Mouse (Mus musculus) cerebellum, adult (tissue): ENCODE results near the gene Gm5751.
"Not testable (repeated sequence)": the region's sequence is repeated elsewhere in the genome, so short reads cannot be mapped to it uniquely, and the experiment has no call there.

Source experiments
- ATAC-seq: cut with Nextera tagmentation; 2 replicates; pipeline ENCODE4 v1.9.2; 2017; ENCODE audit warnings: mild to moderate bottlenecking, moderate library complexity, mixed read lengths; ENCODE audit not compliant: insufficient number of reproducible peaks, low FRiP score, low TSS enrichment

The Gm5751 gene

GRCm38 (mm10) chrX:8873953-8874352 is at the start of gene Gm5751:
TSS of gene Gm5751 (plus strand) at chrX:8874253.
- ATAC-seq: not testable (repeated sequence)

DNA sequence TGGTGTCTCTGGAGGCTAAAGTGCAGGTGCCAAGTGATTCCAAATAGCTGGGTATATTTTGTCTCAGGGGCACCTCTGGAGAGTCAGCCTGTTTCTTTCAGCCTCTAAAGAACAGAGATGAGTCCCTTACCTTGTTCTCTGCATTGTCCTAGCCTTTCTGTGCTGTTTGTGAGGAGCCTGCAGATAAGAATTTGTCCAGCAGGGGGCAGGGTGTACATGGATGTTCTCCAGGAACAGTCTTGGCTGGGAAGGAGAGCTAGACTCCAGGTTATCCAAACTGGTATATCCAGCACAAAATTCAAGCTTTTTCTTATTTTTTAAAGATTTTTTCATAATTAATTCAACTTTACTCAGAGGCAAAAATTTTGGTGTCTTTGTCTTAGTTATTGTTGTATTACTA is 42.0 kb upstream of the Gm5751 start:
- no peak for ATAC-seq

DNA sequence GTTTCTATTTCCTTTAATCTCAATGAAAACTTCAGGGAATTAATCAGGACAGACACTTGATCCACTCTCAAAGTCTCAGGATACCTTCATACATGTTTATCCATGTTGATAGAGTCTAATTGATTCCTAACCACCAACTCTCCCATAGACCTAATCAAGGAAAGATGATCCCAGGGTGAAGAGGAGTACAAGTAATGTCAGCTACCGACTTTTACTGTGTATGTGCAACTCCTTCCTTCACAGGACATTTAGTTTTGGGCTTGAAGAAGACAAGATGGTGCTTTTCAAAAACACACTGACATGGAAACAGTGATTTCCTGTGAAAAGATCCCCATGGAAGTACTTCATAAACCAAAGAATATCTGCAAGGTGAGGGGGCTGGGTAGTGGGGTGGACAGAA is 30.4 kb upstream of the Gm5751 start, which contains the start of gene Gm6592:
Gene Gm6592, plus strand, starts transcription at position 301 of the 400 bp plus-strand sequence.
- ATAC-seq: no peak

- ATAC-seq: no peak
Measured at GRCm38 (mm10) chrX:8852486-8852885, 21.6 kb upstream of the Gm5751 start.

DNA sequence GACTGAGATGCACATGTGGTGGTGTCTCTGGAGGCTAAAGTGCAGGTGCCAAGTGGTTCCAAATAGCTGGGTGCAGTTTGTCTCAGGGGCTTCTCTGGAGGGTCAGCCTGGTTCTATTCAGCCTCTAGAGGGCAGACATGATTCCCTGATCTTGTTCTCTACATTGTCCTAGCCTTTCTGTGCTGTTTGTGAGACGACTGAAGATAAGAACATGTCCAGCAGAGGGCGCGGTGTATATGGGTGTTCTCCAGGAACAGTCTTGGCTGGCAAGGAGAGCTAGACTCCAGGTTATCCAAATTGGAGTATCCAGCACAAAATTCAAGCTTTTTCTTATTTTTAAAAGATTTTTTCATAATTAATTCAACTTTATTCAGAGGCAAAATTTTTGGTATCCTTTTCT is 9.7 kb upstream of the Gm5751 start:
- ATAC-seq: not testable (repeated sequence)

GRCm38 (mm10) chrX:8884336-8884735 is 10.3 kb downstream of the Gm5751 start:
- ATAC-seq: no peak

GRCm38 (mm10) chrX:8891975-8892342 is 17.9 kb downstream of the Gm5751 start:
- ATAC-seq: no peak

DNA sequence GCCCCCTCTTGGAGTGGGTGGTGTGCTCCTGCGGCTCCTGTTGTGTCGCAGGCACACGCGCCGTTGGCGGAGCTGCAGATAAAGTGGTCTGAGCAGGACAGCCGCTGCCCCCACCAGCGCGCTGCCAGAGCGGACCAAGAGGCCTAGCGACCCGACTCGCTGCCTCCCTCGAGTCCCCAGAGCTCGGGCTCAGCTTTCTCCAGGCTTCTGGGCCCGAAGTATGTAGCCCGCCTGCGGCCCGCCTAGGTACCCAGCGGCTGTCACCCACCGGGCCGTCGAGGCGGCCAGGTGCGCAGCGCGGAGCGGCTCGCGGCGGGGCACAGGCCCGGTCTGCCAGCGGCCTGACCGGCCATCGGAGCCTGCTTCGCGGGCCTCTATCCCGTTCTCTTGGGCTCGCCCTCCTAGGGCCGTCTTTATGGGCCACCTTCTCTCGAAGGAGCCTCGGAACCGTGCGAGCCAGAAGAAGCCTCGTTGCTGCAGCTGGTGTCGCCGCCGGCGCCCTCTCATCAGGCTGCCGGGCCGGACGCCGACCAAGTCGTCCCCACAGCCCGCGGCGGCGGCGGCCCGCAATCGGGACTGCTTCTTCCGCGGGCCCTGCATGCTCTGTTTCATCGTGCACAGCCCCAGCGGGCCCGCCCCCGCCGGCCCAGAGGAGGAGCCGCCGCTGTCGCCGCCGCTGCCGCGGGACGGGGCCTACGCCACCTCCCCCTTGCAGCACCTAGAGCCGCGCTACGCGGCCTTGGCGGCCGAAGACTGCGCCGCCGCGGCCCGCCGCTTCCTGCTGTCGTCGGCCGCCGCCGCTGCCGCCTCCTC is 18.5 kb downstream of the Gm5751 start, which contains the start of gene B630019K06Rik:
Gene B630019K06Rik, plus strand, starts transcription at position 40 of the 813 bp plus-strand sequence.
- ATAC-seq: peak; percentile 86

- peak; percentile 65 for ATAC-seq
Measured at GRCm38 (mm10) chrX:8893182-8893651, 19.2 kb downstream of the Gm5751 start.

DNA sequence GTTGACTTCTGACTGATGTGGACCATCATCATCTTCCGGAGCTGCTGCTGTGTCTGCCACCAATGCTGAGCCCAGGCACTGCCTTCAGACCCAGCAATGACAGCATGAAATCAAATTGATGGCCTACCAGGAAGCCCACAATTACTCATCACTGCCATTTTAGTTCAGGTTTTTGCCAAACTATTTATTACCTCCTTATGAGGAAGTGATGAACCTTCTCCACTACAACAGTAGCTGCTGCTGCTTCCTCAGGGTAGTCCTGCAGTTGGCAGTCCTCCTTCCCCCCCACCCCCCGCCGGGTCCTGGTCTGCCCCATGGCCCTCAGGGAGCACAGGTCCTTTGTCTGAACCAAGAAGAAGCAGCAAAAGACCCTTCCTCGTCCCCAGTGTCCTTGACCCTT is 26.8 kb downstream of the Gm5751 start:
- no peak for ATAC-seq

DNA sequence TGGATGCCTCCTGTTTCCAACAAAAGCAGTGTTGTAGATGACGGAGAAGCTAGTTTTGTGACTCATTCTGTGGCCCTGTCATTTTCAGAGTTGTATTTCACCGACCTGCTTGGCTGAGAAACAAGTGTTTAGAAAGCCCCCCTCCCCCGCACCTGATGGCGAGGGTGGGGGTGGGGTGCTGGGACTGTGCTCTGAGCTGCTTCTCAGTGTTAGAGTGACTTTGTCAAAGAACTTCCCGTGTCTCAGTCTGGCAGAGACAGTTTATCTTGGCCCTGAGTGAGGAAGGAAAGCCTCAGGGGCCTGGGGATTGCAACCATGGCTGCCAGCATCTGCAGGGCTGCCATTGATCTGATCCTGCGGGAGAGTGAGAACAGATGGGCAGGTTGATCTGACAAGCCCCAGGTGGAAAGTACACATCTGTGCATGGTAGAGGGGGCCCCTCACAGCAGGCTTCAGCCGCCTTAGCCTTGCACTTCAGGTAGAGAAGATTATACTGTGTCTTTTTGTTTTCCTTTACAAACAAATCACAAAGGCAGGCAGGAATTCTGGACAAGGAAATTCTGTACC is 27.9 kb downstream of the Gm5751 start:
- no peak for ATAC-seq

DNA sequence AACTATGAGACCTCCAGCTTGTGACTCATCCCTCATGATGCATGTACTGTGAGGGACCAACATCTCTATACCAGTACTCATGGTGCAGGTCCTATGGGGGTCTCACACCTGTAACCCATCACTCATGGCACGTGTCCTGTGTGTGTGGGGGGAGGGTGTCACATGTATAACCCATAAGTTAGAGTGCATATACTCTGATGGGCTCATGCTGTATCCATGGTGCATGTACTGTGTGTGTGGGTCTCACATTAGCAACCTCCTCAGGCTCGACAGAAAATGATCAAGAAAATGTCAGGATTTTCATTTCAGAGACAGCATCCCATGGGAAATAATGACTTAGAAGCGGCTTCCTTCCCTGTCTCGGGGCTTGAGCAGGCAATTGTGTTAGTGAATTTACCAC is 47.0 kb downstream of the Gm5751 start:
- no peak for ATAC-seq

- ATAC-seq: no peak
Measured at GRCm38 (mm10) chrX:8921813-8922607, 48.0 kb downstream of the Gm5751 start.

- no peak for ATAC-seq
Measured at GRCm38 (mm10) chrX:8927308-8927707, 53.3 kb downstream of the Gm5751 start.
